Mouse (Mus musculus) 3T3-L1 (cell line): ENCODE data around the gene Gata3.

ENCODE experiments used
- DNase-seq: peaks from one replicate; pipeline ENCODE4 v3.0.0-alpha.2; 2015; ENCODE audit warnings: low read depth, low spot score

The Gata3 gene

DNA sequence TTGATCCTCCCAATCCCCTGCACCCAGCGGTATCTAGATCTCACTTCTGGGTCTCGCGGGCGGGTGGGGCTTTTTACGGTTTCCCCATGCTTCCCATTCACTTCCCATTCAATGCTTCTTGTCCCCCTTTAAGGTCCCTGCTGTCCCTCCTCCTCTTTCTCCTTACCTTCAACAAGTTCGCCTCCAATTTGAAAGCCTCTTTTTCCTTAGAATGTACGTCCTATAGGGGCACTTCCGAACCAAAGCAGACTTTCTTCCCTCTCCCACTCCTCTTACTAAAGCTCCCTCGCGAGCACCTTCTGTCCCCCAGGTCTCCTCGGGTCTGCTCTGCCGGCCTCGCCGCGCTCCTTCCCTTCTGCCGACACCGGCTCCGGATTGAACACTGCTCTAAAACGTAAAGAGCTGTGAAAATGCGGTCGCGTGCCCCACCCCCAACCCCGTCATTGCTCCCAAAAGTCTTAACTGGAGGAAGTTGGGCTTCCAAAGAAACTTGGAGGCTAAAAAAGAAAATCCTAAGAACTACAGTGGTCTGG is at the start of gene Gata3:
Gene Gata3 (minus strand): TSS at position 384 of the 533 bp plus-strand sequence.
- no peak for DNase-seq

DNA sequence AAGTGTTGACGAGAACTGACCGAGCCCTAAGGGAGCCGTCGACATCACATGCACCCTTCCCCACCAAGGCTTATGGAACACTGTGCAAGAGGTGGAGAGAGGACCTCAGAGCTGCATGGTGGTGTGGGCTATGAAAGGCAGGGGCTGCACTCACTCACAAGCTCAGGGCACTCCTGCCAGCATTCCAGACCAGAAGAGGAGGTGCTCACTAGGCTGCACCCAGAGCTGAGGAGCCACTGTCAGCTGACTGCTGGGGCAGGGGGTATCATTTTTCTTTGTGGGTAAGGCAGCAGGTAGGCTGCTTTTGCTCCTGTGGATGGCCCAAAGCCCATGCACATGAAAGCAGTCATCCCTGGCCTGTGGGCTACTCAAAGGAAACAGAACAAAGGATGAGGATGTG is 49.4 kb upstream of the Gata3 start:
- no peak for DNase-seq

DNA sequence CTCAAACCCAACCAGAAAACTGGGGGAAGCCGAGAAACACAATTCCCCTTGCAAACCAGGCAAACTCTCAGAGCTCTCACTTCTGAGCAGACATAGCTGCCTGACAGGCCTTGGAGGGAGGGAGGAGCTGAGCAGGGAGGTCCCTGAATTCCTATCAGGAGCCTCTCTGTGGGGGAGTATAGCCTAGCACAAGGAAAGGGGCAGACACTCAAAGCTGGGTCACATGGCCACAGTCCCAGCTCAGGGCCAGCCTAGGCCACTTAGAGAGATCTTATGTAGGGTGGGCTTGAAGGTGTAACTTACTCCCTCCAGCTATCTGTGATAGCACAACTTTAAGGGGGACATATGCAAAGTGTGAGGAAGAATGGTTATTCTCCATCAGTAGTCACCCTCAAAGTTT is 46.1 kb upstream of the Gata3 start:
- DNase-seq, result no peak

DNA sequence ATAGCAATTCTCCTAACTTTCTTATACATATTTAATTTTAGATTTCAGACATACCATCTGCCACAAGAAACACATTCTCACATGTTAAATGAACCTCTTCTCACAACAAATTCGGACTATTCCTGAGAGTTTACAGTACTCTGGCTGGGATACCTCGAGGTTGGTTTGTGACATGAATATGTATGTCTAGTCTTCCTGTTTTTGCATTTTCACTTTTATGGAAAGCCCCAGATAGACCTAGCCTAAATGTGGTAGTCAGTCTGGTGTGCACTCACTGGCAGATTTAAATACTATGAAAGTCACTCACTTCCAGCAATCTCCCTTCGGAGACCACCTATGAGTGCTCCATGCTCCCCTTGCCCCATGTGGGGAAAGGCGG is 37.1 kb upstream of the Gata3 start:
- no peak for DNase-seq

GRCm38 (mm10) chr2:9926194-9926904 is 36.5 kb upstream of the Gata3 start:
- DNase-seq, result no peak

DNA sequence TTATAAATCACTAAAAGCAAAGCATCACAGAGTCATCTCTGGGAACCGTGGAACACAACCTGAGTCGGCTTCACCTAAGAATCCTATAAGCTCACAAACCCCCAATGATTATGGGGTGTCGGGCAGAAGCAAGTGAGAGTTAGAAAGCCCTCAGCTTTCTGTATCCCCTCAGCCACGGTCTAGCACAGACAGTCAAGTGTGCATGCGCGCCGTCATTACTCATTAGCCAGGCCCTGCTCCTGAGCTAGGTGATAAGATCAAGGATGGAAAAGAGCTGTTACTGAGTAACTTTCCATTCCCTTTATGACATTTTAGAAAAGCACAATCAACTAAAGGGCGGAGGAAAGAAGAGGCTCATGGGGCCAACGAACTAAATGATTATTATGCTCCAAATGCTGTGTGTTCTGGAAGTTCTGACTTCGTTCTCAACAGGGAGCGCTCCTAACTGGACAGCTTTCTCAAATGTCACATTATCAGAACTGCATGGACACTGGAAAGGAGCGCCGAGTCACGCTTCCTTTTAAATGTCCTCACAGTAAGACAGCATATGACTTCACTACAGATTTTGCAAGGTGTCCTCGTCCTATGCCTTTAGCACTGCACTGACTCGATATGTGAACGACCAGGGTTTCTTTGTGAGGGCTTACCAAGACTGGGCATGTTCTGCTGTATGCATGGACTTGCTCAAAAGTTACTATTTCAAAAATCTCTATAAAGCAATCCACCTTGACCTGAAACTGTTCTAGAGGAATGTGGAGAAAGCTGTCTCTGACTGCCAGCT is 29.0 kb upstream of the Gata3 start:
- no peak for DNase-seq

GRCm38 (mm10) chr2:9917602-9918001 is 27.8 kb upstream of the Gata3 start:
- no peak for DNase-seq

DNA sequence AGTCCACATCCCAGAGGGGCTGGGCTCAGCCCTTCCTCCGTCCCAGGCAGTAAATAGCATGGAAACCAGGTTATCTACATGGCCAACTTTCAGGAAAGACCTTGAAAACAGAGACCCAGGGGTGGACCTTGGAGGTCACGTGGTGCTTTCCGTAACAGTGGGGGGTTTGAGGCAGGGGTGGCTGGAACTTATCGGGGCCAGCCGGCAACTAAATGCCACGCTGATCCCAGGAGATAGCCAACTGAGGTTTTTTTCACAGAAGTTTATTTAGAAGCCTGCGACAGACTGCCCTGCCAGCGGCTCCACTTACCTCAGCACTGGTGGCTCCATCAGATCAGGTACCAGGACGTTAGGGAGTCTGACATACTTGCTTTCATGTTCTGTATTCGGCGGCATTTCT is 16.2 kb upstream of the Gata3 start:
- DNase-seq, result no peak

GRCm38 (mm10) chr2:9903854-9904560 is 14.2 kb upstream of the Gata3 start:
- peak; percentile 82 for DNase-seq

- DNase-seq, result no peak
Observed at GRCm38 (mm10) chr2:9897846-9898245, 8.0 kb upstream of the Gata3 start.

- no peak for DNase-seq
Observed at GRCm38 (mm10) chr2:9896097-9896770, 6.4 kb upstream of the Gata3 start.

DNA sequence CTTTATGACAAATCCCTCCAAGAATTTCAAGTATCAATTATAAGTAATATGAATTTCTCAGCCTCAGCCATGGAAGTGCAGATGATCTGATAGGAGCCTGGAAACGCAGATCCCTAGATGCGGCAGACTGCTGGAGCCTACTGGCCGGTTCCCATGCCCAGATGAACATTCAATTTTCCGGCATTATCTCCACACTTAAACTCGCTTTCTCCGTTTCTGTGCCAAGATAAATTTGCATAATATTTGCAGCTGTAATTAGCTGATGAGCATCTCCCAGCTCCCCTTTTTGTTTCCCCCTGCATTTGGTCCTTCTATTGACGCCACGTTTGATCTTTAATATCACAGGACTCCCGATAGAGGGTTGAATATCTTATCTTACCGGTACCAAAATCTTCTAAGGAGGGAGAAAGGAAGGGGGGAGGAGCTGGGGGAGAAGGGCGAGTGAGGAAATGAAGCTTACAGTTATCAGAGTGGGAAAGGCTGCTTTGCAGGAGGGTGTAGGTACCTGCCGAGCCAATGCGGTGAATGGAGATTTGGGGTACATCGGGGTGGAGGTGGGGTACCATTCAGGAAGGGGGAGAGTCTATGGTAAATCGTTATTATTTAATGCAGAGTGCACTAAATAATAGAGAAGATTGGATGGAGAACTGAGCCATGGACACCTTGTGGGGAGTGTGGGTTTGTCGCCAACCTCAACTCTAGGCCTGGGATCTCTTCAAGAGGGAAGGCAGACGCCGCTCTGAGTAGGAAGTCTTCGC is 5.2 kb upstream of the Gata3 start:
- DNase-seq, result no peak

DNA sequence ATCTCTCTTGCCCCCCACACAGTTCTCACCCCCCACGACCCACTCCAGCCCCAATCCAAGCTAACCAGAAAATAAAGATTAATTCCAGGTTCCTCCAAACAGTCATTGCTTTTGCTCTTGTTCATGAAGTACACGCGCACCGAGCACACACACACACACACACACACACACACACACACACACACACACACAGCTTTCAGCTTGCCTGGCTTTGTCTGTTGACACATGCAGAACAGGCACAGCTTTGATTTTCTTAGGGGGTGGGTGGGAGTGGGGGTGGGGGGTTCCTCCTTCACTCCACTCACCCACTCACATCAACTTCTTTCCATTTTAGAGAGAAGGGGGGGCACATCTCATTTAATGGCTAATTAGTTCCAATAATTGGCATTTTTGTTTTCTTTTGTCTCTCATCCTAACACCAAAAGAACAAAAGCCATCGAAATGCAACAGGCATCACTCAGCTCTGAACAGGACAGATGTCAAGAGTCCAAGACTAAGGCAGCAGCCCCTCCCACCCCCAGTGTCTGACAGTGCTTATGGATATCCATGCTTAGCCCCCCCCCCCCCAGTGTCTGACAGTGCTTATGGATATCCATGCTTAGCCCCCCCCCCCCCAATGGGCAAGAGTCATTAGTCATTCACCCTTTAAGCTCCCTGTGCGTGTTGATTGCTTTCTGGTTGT is 3.6 kb upstream of the Gata3 start:
- DNase-seq, result no peak

DNA sequence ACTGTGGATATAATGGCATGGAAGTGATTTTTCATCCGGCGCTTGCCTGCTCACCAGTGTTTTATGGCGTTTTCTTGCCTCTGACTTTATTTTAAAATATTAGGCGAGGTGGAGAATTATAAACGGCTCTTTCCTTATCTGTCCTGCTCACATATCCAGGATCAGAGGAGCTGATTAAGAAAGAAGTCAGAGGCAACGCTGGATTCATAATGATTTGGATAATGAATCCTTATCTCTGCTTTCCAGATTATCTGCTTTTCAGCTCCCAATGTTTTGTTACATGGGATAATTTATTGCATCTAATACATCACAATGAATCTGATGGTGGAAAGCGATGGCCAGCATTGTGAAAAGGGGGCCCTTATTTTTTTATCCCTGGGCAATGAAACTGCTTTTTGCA is 2.7 kb upstream of the Gata3 start:
- no peak for DNase-seq

GRCm38 (mm10) chr2:9890906-9891305 is 1.1 kb upstream of the Gata3 start:
- DNase-seq, result no peak

DNA sequence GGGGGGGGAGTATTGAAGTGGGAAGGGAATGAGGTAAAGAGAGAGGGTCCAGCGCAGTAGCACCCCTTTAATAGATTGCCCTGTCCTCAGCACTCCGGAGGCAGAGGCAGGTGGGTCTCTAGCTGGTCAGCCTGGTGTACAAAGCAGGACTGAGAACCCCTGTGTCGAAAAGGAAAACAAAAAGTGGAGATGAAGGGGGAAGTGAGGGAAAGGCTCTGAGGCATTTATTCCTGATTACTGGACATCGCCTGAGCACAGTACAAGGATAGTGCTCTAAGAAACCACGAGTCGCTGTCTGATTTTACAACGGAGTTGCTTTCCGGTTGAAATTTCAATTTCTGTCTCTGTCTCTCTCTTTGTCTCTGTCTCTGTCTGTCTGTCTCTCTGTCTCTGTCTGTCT is 417 bp upstream of the Gata3 start:
- no peak for DNase-seq

GRCm38 (mm10) chr2:9888913-9889650 is 752 bp downstream of the Gata3 start, which contains the start of gene 9230102O04Rik:
TSS of gene 9230102O04Rik (minus strand) at chr2:9889540.
- DNase-seq, result no peak

DNA sequence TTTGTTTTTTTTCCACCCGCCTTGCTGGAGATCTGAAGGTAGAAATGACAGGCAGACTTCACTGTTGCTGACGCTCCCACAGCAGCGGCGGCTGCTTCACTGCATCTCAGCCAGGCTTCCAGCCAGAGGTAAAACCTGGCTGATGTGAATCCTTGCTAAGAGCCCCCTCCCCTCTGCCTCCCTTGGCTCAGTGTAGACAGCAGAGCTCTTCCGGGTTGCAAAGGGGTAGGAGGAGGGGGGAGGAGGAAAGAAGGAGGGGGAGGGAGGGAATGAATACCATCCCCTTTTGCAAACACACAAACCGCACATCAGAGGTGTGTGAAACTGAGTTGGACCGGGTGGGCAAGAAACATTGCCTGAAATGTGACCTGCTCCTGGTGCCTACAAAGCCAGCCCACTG is 2.2 kb downstream of the Gata3 start:
- no peak for DNase-seq

GRCm38 (mm10) chr2:9886921-9887610 is 2.8 kb downstream of the Gata3 start:
- DNase-seq, result no peak
